Mouse (Mus musculus): ENCODE measurements around the gene Cspg4.
A peak's percentile ranks its signal among the peaks of the same experiment; 100 is the strongest.

Cspg4 gene

DNA sequence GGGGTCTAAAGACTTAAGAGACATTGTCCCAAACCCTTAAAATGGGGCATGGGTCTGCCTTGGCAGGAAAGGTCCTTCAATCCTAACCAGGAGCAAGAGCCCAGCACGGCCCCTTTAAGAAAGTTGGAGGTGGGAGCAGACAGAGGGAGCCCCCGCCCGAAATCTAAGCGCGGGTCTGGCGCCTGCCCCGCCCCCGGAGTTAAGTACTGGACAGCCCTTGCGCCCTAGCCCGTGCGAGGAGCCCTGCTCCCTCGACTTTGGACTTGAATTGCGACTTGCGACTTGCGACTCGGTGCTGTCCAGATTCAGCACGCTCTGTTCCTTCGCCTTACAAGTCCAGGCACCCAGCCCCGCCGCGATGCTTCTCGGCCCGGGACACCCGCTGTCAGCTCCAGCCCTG is at the start of gene Cspg4:
Gene Cspg4 (plus strand): TSS at position 202 of the 400 bp plus-strand sequence.
- DNase-seq (ENCODE audit: low read depth, low spot score) = no peak

- peak; percentile 46 for DNase-seq (ENCODE audit: low read depth, low spot score)
These were observed 39.9 kb upstream of the Cspg4 start for GRCm38 (mm10) chr9:56824900-56825299.

DNA sequence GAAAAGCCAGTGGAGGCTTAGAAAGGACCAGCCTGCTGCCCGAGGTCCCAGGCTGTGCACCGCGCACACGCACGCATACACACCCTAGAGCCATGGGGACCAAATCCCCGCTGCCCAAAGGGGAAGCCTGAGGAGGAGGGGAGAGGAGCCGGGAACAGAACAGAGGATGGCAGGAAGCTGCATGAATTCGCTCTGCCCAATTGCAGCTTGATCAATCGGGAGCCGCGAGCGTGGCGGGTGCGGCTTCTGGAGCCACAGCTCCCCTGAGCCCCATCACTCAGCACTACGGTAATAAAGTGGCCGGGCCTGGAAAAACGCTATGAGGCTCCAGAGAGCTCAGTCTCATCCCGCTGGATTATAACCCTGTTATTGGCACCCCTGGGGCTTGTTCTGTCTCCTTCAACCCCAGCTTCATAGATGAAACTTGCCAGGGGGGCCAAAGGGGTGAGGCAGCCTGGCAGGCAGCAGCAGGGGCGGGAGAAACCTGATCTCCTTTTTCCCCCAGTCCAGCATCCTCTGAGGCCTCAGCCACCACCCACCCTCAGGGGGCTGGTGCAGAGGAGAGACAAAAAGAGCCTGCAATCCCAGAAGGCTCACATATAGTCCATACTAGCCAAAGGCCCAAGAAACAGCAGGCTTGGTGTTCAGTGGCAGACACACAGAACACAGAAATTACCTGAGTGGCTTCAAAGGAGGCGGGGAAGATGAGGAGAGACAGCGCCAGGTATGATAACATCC is 39.2 kb upstream of the Cspg4 start:
- no peak for DNase-seq (ENCODE audit: low read depth, low spot score)

DNA sequence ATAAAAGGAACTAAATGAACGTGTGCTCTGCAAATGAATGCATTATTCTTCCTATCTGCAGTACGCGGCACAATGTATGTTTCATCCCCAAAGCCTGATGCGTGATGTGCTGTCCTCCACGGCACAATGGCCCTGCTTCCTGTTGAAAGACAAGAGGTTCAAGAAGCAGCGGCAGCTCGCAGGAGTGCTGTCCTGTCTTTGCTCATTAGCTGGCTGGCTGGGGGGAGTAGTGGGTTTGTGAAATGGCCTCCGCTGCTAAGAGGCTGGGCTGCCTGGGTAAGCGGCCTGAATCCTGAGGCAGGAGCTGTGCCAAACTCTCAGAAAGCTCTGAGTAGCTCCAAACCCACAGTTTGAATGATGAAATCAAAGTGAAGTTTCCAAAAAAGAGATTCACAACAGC is 36.7 kb upstream of the Cspg4 start:
- no peak for DNase-seq (ENCODE audit: low read depth, low spot score)

GRCm38 (mm10) chr9:56828841-56829240 is 36.0 kb upstream of the Cspg4 start:
- no peak for DNase-seq (ENCODE audit: low read depth, low spot score)

- no peak for DNase-seq (ENCODE audit: low read depth, low spot score)
These were observed 34.7 kb upstream of the Cspg4 start for GRCm38 (mm10) chr9:56830162-56830561.

GRCm38 (mm10) chr9:56831904-56832303 is 32.9 kb upstream of the Cspg4 start:
- DNase-seq (ENCODE audit: low read depth, low spot score) = no peak

DNA sequence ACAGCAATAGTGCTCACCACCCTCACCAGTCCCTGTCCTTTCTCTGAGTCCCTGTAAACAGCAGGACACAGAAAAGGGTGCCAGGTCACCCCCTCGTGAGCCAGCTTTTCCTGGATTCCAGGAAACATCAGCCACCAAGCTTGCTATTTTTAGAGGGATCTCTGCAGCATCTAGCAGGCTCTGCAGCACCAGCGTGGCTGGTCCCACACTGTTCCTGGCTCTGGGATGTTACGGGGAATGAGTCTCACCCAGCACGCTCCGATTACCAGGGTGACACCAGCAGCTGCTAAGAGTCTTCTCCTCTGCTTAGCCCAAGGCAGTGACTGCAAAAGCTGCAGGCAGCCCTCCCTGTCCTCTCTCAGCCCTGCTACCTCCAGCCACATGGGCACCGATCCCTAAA is 31.9 kb upstream of the Cspg4 start:
- DNase-seq (ENCODE audit: low read depth, low spot score) = no peak

DNA sequence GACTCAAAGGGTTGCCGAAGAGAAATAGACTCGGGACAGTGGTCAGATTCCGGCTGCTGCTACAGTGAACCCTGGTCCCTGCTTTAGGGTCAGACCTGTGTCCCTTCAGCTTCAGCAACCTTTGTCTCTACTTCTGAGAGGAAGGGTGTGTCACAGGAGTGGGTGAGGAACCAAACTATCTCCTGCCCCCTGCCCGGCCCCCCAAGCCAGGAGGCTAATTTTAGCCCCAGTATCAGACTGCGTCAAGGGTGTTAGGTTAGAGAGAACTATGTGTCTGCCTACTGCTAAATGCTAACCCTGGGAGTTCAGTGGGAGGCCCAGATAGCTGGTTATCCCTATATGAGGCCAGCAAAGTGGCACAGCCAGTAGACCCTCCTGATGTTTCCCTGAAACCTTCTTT is 29.7 kb upstream of the Cspg4 start:
- no peak for DNase-seq (ENCODE audit: low read depth, low spot score)

DNA sequence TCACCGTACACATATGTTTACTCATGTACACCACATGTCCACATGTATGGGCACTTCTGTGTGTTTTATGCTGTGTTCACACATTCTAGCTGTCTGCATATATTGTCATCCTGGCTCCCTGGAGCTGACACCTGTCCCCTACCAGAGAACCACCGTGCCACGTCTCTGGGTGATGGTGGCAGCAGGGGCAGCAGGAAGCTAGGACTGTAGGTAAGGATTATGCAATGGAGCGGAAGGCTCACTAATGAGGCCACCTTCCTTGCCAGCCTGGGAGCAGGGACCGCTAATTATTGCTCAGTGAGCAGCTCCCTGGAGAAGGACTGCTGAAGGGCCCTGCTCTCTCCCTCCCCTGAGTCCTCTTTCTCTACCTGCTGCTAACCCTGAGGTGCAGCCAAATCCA is 24.1 kb upstream of the Cspg4 start:
- DNase-seq (ENCODE audit: low read depth, low spot score) = no peak

DNA sequence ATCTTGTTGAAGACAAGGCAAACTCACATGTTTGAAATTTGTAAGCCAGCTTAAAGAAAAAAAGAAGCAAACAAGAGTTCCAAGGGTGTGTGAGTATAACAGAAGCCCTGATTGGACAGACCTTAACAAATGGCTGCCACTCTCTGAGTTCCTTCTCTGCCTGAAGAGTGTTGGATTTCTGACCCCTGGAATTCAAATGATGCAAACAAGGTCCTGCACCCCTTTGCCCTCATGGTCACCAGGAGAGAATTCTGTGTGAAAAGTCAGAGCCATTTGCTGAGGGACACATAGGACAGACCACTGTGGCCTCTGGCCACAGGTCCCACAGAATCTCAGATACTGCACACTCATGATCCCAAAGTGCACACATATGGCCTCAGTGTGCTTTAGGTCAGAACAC is 23.0 kb upstream of the Cspg4 start:
- DNase-seq (ENCODE audit: low read depth, low spot score) = no peak

GRCm38 (mm10) chr9:56842303-56842719 is 22.5 kb upstream of the Cspg4 start:
- DNase-seq (ENCODE audit: low read depth, low spot score) = peak; percentile 54

DNA sequence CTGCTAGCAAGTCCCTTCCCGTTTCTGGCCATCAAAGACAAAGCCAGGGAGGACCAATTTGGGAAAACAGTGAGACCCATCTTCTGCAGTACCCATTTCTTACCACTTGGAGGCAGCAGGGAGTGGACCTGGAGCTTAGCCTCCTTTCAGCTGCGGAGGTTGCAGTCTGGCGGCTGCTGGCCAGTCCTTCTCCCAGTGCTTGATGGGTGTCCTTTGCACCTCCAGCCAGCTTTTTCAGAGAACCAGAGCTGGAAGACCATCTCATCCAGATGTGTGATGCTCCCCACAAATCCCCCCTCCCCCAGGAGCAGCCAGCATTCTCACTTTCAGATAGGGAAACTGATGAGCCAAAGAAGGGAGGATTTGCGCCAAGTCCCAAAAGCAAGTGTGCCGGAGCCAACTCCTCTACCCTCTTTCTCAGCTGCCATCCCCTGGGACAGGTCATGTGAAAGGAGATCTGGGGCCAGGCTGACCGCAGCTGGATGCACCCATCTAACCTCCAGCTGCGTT is 21.1 kb upstream of the Cspg4 start:
- DNase-seq (ENCODE audit: low read depth, low spot score) = peak; percentile 78

- no peak for DNase-seq (ENCODE audit: low read depth, low spot score)
These were observed 20.2 kb upstream of the Cspg4 start for GRCm38 (mm10) chr9:56844644-56845043.

DNA sequence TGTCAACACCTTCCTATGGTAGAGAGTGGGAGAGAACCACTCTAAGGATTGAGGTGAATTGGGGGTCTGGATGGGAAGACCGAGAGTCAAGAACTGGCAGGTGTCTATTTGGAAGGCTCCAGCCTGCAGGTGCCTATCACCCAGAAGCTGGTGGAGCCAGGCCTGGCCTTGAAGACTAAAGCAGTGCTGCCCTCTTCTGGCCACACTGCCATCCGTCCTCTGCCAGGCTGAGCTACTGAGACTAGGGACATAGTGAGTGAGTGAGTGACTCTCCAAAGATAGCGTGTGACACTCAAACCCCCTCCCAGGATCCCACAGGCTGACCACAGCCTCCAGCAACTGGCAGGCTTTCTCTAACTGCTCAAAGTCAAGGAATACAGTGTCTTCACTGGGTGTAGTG is 17.3 kb upstream of the Cspg4 start:
- DNase-seq (ENCODE audit: low read depth, low spot score) = peak; percentile 75

DNA sequence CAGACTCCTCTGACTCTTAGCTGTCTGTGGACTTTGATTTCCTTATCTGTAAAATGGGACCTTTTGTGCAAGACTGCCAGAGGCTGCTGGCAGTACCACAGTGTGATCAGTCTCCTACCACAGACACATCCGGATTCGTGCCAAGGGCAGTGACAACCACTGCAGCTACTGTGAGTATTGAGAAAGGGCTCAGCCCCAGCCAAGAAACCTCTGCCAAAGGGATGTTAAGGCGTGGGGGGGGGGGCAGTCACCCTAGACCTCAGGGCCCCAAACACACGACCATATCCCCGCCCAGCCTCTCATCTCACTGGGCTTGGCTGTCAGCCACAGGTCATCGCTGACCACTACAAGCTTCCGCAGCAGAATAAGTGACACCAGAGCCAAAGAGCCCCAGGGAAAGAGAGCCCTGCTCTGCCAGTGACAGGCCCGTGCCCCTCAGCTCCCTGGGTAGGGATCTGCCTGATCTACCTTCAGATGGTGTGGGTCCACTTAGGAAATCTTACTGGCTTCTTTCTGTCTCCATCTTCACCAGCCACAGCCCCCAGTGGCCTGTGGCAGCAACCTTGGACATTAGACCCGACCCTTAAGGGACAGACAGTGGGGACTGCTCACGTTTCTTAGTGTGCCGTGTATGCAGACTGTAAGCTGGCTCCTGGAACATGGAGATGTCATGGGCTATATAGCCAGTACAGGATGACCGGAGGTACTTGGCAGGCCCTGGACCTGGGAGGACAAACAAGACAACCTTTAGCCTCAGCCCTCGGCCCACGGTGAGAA is 14.5 kb upstream of the Cspg4 start:
- DNase-seq (ENCODE audit: low read depth, low spot score) = no peak

GRCm38 (mm10) chr9:56850905-56851252 is 14.0 kb upstream of the Cspg4 start:
- no peak for DNase-seq (ENCODE audit: low read depth, low spot score)

- DNase-seq (ENCODE audit: low read depth, low spot score) = no peak
These were observed 13.1 kb upstream of the Cspg4 start for GRCm38 (mm10) chr9:56851778-56852177.

GRCm38 (mm10) chr9:56857463-56857862 is 7.4 kb upstream of the Cspg4 start:
- no peak for DNase-seq (ENCODE audit: low read depth, low spot score)

GRCm38 (mm10) chr9:56860035-56860434 is 4.8 kb upstream of the Cspg4 start:
- DNase-seq (ENCODE audit: low read depth, low spot score) = no peak

DNA sequence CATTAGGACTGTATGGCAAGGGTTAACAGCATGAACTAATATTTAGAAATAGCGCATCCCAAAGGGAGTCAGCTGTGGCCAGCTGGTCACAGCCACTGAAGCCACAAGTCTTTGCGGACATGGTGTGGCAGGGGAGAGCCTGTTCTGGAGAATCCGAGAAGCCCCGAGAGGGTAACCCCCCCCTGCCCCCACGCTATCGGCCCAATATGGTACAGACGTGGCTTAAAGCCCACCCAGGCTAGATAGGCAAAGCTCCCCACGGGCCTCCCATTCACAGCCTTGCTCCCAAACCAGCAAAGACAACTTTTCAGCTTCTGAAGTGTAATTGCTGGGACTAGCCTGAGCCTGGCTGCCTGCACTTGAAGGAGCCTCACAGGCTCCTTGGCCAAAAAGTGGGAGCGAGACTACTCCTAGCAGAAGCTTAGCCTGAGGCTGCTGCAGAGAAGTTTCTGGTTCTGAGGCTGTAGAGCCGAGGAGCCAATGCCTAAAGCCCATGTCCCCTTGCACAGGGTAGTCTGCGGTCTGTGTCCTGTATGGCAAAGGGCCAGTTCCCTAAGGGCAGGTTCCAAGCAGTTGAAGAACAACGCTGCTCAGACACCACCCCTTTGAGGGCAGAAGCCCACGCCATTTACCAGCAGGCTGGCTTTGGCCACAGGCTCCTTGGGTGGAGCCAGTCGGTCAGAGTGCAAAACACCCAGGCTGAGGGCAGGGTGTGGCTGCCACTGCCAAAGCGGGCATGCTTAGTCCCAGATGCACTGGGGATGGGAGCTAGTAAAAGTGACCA is 4.2 kb upstream of the Cspg4 start:
- DNase-seq (ENCODE audit: low read depth, low spot score) = no peak

GRCm38 (mm10) chr9:56862863-56863262 is 2.0 kb upstream of the Cspg4 start:
- no peak for DNase-seq (ENCODE audit: low read depth, low spot score)
